Mouse (Mus musculus): ENCODE measurements around the gene Dab2ip.

GRCm38 (mm10) chr2:35731671-35732449, 173.8 kb downstream of the Dab2ip start:
- TF ChIP-seq CHD2 (IDR thresholded peaks at IDR 0.05; ENCODE audit: low read length), result no peak
- TF ChIP-seq CTCF (conservative IDR thresholded peaks at IDR 0.05 in 1 of 2, IDR thresholded peaks at IDR 0.05 in 1 of 2; ENCODE audit: low read depth in 2 of 2, low read length in 2 of 2), result no peak
- peak; percentile 94 for TF ChIP-seq IRF4 (IDR thresholded peaks at IDR 0.05; ENCODE audit: low read depth, low read length)
- TF ChIP-seq E2F4 (IDR thresholded peaks at IDR 0.05; ENCODE audit: insufficient replicate concordance, low read depth, low read length), result no peak
- peak; percentile 86 for TF ChIP-seq EP300 (IDR thresholded peaks at IDR 0.05; ENCODE audit: low read length)
- TF ChIP-seq POLR2A (IDR thresholded peaks at IDR 0.05; ENCODE audit: low read depth, low read length), result peak; percentile 36; the same call in 1 of the 2 replicates
